Mouse (Mus musculus) intestine, embryonic 14.5 days (tissue): ENCODE results near the gene Ssna1. TPM values are rescaled to one million over a fixed set of nuclear protein-coding genes. Genes with fewer than 3 reads are reported as not detected.

Experiments
- ATAC-seq: fragments of 200-750 bp; cut with Nextera tagmentation; replicated peaks from 2 replicates; pipeline ENCODE4 v1.8.0; 2017; ENCODE audit warnings: low read depth, moderate number of reproducible peaks, moderate TSS enrichment, moderate library complexity; ENCODE audit not compliant: low FRiP score, low TSS enrichment
- DNase-seq: peaks from one replicate; pipeline ENCODE4 v3.0.0-alpha.2; 2018; ENCODE audit warnings: low spot score
- H3K27ac ChIP-seq: fragments of 300-500 bp; sonication (generic); 2 replicates; pipeline ENCODE4 v1.5.1; 2014; ENCODE audit warnings: low read depth, mild to moderate bottlenecking, control low read depth
- H3K27me3 ChIP-seq: fragments of 300-500 bp; sonication (generic); replicated peaks from 2 replicates; pipeline ENCODE4 v1.6.1; 2014; ENCODE audit warnings: low read length, control low read depth; ENCODE audit not compliant: control insufficient read depth, insufficient read depth
- H3K36me3 ChIP-seq: fragments of 300-500 bp; sonication (generic); 2 replicates; pipeline ENCODE4 v1.6.1; 2014; ENCODE audit warnings: low read length, control low read depth; ENCODE audit not compliant: control insufficient read depth, insufficient read depth
- H3K4me1 ChIP-seq: fragments of 300-500 bp; sonication (generic); replicated peaks from 2 replicates; pipeline ENCODE4 v1.6.1; 2014; ENCODE audit warnings: low read length, control low read depth, mixed read lengths; ENCODE audit not compliant: control insufficient read depth, insufficient read depth
- H3K4me2 ChIP-seq: fragments of 300-500 bp; sonication (generic); 2 replicates; pipeline ENCODE4 v1.6.1; 2014; ENCODE audit warnings: low read length
- H3K4me3 ChIP-seq: fragments of 300-500 bp; sonication (generic); 2 replicates; pipeline ENCODE4 v1.5.1; 2014; ENCODE audit warnings: low read depth, low read length, control low read depth, mixed read lengths
- H3K9ac ChIP-seq: fragments of 300-500 bp; sonication (generic); 2 replicates; pipeline ENCODE4 v1.6.1; 2014; ENCODE audit warnings: mild to moderate bottlenecking, low read length
- H3K9me3 ChIP-seq: fragments of 300-500 bp; sonication (generic); 2 replicates; pipeline ENCODE4 v1.6.1; 2016; ENCODE audit warnings: low read length, control low read depth; ENCODE audit not compliant: control insufficient read depth
- WGBS: fragments of 180-500 bp; shearing (Covaris S2); extraction: QIAGEN DNeasy Blood & Tissue Kit; methylation state at CpG from one replicate; pipeline ENCODE4 v1.1.7; 2014; 5-methylcytosine and 5-hydroxymethylcytosine counted together
- polyA plus RNA-seq: library from polyadenylated mRNA; unstranded; fragments of >200 nt; fragmentation: Nextera tagmentation; extraction: Ambion mirVana; gene quantifications from 2 replicates; pipeline ENCODE4 v1.2.1, GENCODE M21; 2014

Gene Ssna1
- polyA plus RNA-seq, 1 experiment from 2014 or later, result 229 TPM

DNA sequence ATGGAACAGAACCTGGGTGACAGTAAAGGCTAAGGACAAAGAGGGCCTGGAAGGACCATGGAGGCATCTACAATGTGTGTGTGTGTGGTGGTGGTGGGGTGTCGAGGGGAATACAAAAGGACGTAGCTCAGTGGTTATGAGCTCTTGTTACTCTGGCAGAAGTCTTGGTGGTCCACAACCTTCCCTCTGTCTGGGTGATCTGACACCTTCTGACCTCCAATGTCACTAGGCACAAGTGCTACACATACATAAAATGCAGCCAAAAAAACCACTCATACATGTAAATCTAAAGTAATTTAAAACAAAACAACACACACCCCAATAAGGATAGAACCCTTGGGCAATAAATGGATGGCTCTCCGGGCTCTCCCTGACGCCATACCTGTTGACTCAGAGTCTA lies 44.8 kb downstream of the Ssna1 start:
- Histone ChIP-seq H3K9ac (no peak overlapping the region), H3K4me2 (no peak overlapping the region), H3K4me3 (no peak overlapping the region), H3K27me3 (no peaks in the 10 kb centered on the region), H3K4me1 (peaks cover 9% of the 10 kb centered on the region), H3K36me3 (no peaks in the 10 kb centered on the region), H3K9me3 (no peaks in the 10 kb centered on the region), H3K27ac (no peak overlapping the region)
- 92% methylated on average over 4 of the region's 4 CpGs for WGBS
- ATAC-seq (no peak), DNase-seq (no peak)

DNA sequence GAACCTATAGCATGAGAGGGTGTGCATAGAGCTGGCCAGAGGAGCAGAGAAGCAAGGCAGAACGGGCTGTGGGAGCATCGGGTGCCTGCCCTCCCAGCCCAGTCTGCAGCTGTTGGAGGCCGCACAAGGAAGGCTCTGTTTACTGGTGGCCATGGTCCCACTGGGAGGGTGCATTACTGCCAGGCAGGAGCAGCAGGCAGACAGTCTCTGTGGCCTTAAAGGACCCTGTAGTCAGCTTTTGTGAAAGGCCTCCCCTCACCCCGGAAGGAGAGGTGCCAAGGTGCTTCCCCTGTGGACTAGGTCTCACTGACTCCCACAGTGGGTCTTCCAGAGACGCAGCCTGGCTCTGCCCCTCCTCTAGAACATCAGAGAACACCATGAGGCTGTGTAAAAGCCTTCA lies 45.4 kb downstream of the Ssna1 start:
- H3K9me3 ChIP-seq, result no peaks in the 10 kb centered on the region
- no peak overlapping the region for H3K4me3 ChIP-seq
- no peak overlapping the region for H3K4me2 ChIP-seq
- no peak overlapping the region for H3K27ac ChIP-seq
- H3K27me3 ChIP-seq, result no peaks in the 10 kb centered on the region
- 82% methylated on average over 5 of the region's 5 CpGs for WGBS
- peaks cover 9% of the 10 kb centered on the region for H3K4me1 ChIP-seq
- ATAC-seq (no peak), DNase-seq (no peak)
- H3K36me3 ChIP-seq, result peaks cover 2% of the 10 kb centered on the region; the same call in 1 of the 2 replicates
- no peak overlapping the region for H3K9ac ChIP-seq

DNA sequence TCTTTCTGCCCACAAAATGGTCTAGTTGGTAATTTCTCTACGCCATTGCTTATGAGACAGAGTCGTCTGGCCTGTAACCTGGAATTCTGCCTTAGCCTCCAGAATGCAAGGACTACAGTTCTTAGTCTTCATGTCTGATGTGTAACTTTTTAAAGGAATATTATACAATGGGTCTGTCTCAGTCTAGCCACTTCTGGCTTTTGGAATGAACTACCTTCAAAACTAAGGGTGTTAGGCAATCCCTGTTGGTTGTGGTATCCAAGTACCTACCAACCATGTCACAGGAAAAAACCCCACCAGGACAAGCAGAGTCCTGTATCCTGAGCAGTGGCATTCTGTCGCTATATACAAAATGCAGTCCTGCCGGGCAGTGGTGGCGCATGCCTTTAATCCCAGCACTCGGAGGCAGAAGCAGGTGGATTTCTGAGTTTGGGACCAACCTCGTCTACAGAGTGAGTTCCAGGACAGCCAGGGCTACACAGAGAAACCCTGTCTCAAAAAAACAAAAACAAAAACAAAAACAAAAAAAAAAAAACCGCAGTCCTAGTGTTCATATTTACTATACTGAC lies 46.3 kb downstream of the Ssna1 start:
- Histone ChIP-seq H3K36me3 (peaks cover 9% of the 10 kb centered on the region; the same call in 1 of the 2 replicates), H3K9ac (peak overlapping the region; percentile 50), H3K4me1 (peaks cover 9% of the 10 kb centered on the region), H3K9me3 (no peaks in the 10 kb centered on the region), H3K4me2 (peak overlapping the region; percentile 58), H3K27ac (peak overlapping the region; percentile 93), H3K27me3 (no peaks in the 10 kb centered on the region), H3K4me3 (no peak overlapping the region)
- DNase-seq (no peak), ATAC-seq (no peak)
- WGBS, result 75% methylated on average over 8 of the region's 8 CpGs

DNA sequence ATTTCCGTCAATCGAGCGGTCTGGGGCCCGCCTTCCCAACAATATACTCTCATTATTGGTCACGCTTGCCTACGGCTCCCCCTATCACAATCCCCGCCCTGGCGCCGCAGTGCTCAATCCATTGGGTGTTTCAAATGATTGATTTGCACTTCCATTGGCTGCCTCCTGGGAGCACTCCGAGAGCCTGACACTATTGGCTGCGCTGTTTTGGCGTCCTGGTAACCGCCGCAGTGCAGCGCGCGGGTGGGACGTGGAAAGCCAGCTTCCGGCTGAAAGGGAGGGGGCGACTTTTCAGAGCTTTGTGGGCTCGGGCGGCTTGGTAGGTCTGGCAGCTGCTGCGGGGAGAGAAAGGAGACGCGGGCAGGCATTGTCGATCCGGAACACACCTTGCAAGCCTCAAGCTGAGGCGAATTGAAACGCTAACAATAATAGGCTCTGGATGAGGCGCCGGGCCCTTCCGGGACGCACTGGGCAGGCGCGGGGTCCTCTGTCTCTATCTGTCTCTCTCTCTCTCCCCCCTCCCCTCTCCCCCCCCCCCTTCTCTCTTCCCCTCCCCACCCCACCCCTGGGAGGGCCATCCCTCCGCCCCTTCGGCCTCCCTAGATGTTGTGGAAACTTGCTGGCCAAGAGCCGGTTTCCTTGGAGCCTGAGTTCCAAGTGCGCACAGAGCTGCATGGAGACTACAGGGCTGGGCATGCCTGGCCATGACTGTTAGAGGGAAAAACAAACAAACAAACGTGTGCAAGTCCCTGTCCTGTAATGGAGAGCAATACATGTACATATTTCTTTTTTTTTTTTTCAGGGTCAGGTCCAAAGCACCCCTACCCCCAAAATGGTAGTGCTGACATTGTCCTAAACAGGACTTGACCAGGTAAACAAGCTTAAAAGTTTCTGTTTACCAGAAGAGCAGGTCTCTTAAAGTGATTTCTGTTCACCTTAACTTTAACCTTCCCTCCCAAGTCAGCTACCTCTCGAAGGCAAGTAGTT lies 47.2 kb downstream of the Ssna1 start:
- peaks cover 9% of the 10 kb centered on the region for H3K4me1 ChIP-seq
- peak overlapping the region; percentile 50 for H3K9ac ChIP-seq

DNA sequence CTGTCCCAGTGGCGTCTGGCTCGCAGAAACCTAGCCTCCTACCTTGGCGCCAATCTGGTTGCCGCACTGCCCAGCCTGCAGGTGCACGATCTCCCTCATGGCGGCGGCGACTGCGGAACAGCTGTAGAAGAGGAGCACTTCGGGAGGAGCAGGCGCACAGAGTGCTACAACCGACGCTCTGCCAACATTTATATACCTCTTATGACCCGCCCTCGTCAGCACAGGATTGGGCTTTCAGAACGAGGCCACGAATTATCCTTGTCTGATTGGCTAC lies 47.8 kb downstream of the Ssna1 start, which contains the start of gene Tubb4b:
Gene Tubb4b, minus strand, starts transcription at position 211 of the 274 bp plus-strand sequence.
- H3K27me3 ChIP-seq, result no peaks in the 10 kb centered on the region

More for the DNA sequence above, 47.2 kb downstream of the Ssna1 start:
- H3K27me3 ChIP-seq, result no peaks in the 10 kb centered on the region
- peak overlapping the region; percentile 58 for H3K4me2 ChIP-seq
- peak; percentile 97 for DNase-seq
- peak overlapping the region; percentile 94 for H3K27ac ChIP-seq
- ATAC-seq, result peak; percentile 97
- peak overlapping the region; percentile 88 for H3K4me3 ChIP-seq
- peaks cover 9% of the 10 kb centered on the region; the same call in 1 of the 2 replicates for H3K36me3 ChIP-seq
- H3K9me3 ChIP-seq, result no peaks in the 10 kb centered on the region
- 2% methylated on average over 41 of the region's 41 CpGs for WGBS

DNA sequence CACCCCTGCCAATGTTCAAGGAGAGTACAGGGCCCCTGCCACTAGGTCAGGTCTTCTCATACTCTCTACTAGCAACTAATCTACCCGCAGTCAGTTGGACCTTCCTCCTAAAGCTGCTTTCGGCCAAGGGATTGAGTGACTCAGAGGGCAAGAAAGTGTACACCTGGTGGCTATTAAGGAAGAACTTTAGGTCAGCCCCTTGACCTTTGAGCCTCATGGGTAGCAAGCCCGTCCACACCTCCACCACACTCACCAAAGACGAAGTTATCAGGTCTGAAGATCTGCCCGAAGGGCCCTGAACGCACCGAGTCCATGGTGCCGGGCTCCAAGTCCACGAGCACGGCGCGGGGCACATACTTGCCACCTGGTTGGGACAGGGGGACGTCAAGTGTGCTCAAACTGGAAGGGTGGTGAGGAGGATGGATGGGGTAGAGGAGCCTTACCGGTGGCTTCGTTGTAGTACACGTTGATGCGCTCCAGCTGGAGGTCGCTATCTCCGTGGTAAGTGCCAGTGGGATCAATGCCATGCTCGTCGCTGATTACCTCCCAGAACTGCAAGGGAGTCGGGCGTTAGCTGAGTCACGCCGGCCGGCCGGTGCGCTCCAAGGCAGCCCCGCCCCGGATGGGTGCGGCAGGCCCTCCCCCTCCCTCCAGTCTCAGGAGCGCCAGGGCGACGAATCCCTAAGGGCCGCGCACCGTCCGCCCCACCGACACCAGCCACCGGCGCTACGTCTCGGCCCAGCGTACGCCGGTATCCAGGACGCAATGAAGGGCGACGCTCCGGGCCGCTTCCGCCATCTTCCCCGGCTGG lies 48.4 kb downstream of the Ssna1 start:
- Histone ChIP-seq H3K9ac (peak overlapping the region; percentile 82), H3K27ac (peak overlapping the region; percentile 94), H3K4me1 (peaks cover 9% of the 10 kb centered on the region), H3K4me2 (peak overlapping the region; percentile 74), H3K9me3 (no peaks in the 10 kb centered on the region), H3K36me3 (peaks cover 9% of the 10 kb centered on the region; the same call in 1 of the 2 replicates), H3K27me3 (no peaks in the 10 kb centered on the region), H3K4me3 (peak overlapping the region; percentile 88)
- 2% methylated on average over 50 of the region's 53 CpGs for WGBS
- peak; percentile 59 for ATAC-seq
- no peak for DNase-seq

More for the DNA sequence above, 47.8 kb downstream of the Ssna1 start, which contains the start of gene Tubb4b:
- WGBS, result 0% methylated on average over 17 of the region's 17 CpGs
- no peaks in the 10 kb centered on the region for H3K9me3 ChIP-seq
- peak within 1 kb of the TSS; percentile 94 for H3K27ac ChIP-seq
- H3K9ac ChIP-seq, result peak within 1 kb of the TSS; percentile 82
- no peak for DNase-seq
- ATAC-seq, result no peak
- peak within 1 kb of the TSS; percentile 88 for H3K4me3 ChIP-seq
- peak within 1 kb of the TSS; percentile 74 for H3K4me2 ChIP-seq
- peaks cover 9% of the 10 kb centered on the region for H3K4me1 ChIP-seq
- H3K36me3 ChIP-seq, result peaks cover 9% of the 10 kb centered on the region; the same call in 1 of the 2 replicates

DNA sequence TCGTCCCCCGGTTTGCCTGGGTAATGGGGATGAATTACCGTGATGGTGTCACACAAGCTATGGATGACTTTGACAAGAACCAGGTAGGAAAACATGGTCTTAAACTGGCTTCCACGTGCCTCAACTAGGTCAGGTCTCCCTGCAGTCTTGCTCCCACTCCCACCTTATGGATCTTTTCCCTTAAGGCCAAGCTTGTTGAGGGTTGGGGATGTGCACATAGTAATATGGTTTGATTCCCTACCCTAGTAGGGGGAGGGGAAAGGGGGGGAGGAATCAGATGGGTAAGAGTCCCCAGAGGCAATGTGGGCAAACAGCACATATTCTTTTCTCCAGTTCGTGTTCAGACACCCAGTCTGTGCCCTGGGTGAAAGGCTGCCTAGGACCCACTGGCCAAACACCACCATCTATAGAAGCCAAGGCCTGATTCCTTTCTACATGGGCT lies 50.9 kb downstream of the Ssna1 start:
- H3K4me2 ChIP-seq, result no peak overlapping the region
- WGBS, result 60% methylated on average over 5 of the region's 5 CpGs
- H3K27ac ChIP-seq, result no peak overlapping the region
- no peak overlapping the region for H3K9ac ChIP-seq
- peaks cover 9% of the 10 kb centered on the region for H3K4me1 ChIP-seq
- no peak overlapping the region for H3K4me3 ChIP-seq
- DNase-seq (no peak), ATAC-seq (no peak)
- H3K36me3 ChIP-seq, result peaks cover 9% of the 10 kb centered on the region; the same call in 1 of the 2 replicates
- H3K27me3 ChIP-seq, result 0 out of 2 replicates have a peak, but pooled peaks cover 4% of the 10 kb centered on the region
- no peaks in the 10 kb centered on the region for H3K9me3 ChIP-seq
